Mouse (Mus musculus) bone marrow macrophage, adult 2 months (primary cell): ENCODE measurements around the gene Wscd2.

Experiments
- CTCF ChIP-seq: IDR thresholded peaks from 2 replicates; pipeline ENCODE4 v1.5.1; 2012; ENCODE audit warnings: low read depth, mild to moderate bottlenecking, low read length, moderate library complexity
- POLR2A ChIP-seq: IDR thresholded peaks from 2 replicates; pipeline ENCODE4 v1.6.1; 2012; ENCODE audit warnings: mild to moderate bottlenecking, low read depth, low read length, borderline replicate concordance

- TF ChIP-seq CTCF (no peak), POLR2A (no peak)
Measured at GRCm38 (mm10) chr5:113466536-113466935, 23.6 kb upstream of the Wscd2 start.
